Mouse (Mus musculus) gastrocnemius, postnatal 25 days (tissue): Measurements from ENCODE around the gene Fgfr2. TPM values are rescaled to one million over a fixed set of nuclear protein-coding genes. Genes with fewer than 3 reads are reported as not detected.
"Not testable (repeated sequence)": the region's sequence is repeated elsewhere in the genome, so short reads cannot be mapped to it uniquely, and the experiment has no call there.

ENCODE experiments used
- DNase-seq: peaks from one replicate; pipeline ENCODE4 v3.0.0; 2022
- total RNA-seq, 2 experiments: library from RNA; stranded (reverse); gene quantifications; 1 replicate in 1 of 2; 2 replicates in 1 of 2; pipeline ENCODE4 v1.2.3; 2021

Gene Fgfr2
- total RNA-seq, 2 experiments from 2014 or later = 0.33 to 0.96 TPM

GRCm38 (mm10) chr7:130695669-130696338 is 2427.3 kb downstream of the Fgfr2 start:
- no peak for DNase-seq

GRCm38 (mm10) chr7:130693800-130694193 is 2429.4 kb downstream of the Fgfr2 start:
- no peak for DNase-seq

GRCm38 (mm10) chr7:130692943-130693799 is 2430.0 kb downstream of the Fgfr2 start:
- no peak for DNase-seq

DNA sequence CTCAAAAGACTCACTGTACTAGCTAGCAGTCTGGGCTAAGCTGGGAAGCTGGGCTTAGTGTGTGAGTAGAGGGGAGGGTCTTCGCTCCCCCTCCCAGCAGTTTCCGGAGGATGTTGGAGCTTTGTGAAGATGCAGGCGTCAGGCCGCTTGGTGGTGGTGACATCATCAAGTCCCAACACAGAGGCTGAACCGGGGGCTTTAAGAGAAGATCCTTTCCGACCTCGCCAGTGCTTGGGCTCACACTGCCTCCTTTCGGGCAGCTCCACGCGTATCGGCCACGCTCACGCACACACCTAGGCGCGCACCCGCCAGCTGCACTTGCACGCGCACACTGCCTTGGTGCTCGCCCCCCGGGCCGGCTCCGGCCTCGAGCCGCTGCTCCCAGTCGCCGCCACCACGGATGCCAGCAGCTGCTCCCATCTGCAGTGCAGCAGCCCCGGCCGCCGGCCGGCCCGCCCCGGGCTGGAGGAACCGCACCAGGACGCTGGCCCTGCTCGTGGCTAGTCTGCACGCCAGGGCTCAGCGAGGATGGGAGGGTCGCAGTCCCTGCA is 2430.7 kb downstream of the Fgfr2 start:
- peak; percentile 34 for DNase-seq

DNA sequence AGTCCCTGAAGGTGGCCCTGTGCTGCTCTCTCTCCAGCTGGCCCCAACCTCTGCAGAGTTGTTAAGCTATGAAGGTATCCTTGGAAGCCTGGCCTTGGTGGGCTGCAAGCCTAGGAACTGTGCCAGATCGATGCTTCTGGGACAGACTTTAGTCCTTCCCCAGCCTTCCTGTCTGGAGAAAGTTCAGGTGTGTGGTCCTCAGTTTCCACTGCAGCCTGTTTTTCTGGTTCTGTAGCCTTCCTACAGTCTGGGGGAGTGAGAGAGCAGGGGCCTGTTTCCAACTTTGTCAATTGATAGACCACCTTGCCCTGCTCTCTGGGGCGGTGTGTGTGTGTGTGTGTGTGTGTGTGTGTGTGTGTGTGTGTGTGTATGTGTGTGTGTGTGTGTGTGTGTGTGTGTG is 2431.2 kb downstream of the Fgfr2 start:
- no peak for DNase-seq

- DNase-seq = no peak
Measured at GRCm38 (mm10) chr7:130690869-130691268, 2432.3 kb downstream of the Fgfr2 start.

- no peak for DNase-seq
Measured at GRCm38 (mm10) chr7:130688601-130689000, 2434.5 kb downstream of the Fgfr2 start.

GRCm38 (mm10) chr7:130681798-130682197 is 2441.4 kb downstream of the Fgfr2 start:
- peak; percentile 76 for DNase-seq

- DNase-seq = peak; percentile 61
Measured at GRCm38 (mm10) chr7:130678414-130678813, 2444.7 kb downstream of the Fgfr2 start.

DNA sequence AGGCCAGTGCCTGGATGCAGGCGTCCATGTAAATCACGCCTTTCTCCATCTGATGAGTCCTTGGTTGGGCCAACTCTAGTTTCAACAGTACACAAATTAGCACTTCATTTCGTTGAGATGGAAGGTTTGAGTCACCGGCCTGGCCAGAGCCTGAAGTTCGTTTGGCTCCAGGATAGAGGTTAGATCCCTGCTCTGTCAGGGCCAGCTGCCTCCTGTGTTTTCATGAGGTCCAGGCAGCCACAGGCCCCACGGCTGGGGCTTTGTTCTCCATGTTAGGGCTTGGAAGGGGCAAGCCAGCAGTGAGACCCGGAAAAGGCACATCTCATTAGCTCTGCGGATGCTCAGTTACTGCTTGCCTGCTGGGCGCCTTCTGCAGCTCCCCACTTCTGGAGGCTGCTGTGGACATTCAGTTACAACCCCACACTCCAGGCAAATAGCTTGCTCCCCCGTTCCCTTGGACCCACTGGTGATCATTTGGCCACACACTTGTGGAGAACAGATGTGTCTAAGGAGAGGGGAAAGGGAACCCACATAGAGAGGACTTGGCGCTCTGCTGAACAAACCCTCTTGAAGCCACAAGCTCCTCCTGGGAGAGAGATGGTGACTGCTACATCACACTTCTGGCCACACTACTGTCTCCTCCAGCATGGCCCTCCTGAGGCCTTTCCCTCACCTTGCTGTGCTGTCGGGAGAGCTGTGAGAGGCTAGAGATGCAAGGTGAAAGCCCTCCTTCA is 2445.4 kb downstream of the Fgfr2 start:
- DNase-seq = peak; percentile 65

DNA sequence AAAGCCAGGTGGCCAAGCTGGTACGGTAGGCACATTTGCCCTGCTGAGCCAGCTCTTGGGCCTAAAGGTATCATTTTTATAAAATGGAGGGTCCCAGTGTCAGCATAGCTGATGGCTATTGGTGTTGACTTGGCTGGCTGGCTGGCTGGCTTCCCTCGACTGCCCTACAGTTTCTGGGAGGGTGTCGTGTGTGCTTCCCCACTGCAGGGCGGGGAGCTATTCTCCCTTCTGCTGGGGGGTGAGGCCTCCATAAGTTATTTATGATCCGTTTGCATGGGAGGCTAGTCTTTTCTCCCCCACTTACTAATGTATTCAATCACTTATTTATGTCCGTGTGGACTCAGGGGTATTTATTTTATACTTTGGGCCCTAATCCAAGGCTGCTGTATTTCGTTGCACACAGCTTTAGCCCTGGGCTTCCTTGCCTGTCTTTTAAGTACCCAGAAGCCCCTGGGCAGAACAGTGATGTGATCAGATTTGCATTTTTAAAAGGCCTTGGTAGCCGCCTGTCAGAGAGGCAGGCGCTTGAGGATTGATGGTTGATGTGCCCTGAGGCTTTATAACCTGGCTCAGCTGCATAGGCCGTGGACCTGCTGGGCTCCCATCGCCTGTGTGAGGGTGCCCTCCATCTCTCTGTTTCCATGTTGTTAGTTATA is 2446.1 kb downstream of the Fgfr2 start:
- DNase-seq = no peak

GRCm38 (mm10) chr7:130674526-130674925 is 2448.6 kb downstream of the Fgfr2 start:
- DNase-seq = no peak

DNA sequence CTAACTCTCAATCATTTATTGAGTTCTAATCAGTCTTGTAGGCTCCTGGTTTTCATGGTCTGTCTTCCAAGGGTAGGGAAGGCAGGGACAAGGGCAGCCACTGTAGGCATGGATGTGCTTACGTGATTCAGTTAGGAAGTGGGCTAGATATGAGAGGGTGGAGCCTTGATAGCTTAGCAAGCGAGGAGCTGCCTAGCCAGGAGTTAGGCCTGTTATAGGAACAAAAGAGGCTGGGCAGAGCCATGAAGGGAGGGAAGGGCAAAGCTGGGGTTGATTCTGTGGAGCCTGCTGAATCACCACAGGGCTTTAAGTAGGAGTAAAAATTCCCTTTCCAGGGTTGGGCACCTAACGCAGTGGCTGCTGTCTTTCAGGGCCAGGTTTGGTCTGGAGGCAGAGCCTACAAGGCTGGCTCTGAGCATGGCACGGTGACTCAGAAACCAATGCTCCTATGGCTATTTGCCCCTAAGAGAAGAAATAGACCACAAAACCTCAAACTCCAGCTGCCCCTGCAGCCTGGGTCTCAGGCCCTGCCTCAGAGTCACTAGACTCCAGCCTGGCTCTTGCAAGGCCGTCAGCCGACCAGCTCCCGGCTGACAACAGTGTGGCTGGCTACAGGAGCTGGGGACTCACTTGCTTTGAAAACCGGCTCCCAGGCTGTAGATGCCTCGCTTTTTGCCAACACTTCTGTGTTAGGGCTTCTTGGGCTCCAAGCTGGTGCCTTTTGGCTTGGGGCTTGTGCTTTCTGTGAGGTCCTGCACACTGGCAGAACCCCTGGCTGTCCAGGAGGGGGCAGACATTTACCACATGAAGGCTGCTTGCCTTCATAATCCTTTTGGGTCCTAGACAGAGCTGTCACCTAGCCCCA is 2449.7 kb downstream of the Fgfr2 start:
- DNase-seq = no peak

- peak; percentile 85 for DNase-seq
Measured at GRCm38 (mm10) chr7:130671301-130671700, 2451.8 kb downstream of the Fgfr2 start.

DNA sequence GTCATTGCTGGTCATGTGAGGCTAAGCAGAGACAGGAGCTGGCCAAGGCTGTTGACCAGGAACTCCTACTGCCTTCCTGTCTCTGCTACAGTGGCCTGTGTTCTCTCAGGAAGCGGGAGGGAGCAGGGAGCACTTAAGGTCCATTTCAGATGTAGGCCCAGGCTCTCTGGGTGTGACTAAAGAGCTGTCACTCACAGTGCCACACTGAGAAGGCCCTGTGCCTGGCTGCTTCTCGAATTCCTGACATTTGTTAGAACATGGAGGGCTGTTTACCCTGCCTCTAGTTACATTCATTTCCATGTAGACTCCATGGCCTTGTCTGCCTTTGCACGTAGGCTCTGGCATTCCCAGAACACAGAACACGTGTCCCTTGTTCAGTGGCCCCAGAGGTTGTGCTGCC is 2452.8 kb downstream of the Fgfr2 start:
- DNase-seq = no peak

GRCm38 (mm10) chr7:130669370-130669881 is 2453.7 kb downstream of the Fgfr2 start:
- no peak for DNase-seq

DNA sequence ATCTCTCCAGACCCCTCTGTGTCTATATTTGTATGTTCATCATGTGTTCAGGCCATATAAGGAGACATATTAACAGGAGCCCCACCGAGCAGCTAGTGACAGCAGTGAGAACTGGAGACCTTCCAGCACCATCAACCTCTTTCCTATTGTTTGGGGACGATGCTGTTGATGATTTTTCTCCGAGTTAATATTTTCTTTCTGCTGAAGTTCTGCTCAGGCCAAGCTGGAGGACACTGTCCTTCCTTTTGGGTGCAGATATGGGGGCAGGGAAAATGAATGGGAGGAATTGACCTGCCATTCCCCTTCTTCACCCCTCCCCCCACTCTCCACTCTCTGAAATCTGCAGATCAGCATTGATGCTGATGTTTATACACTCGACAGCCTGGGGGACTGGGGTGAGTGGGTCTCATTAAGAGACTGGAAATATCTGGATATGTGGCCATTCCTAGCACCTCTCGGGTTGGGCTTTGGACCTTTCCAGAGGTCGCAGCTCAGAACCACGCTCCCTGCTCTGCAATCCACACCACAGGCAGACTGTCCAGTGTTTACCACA is 2454.3 kb downstream of the Fgfr2 start:
- no peak for DNase-seq

DNA sequence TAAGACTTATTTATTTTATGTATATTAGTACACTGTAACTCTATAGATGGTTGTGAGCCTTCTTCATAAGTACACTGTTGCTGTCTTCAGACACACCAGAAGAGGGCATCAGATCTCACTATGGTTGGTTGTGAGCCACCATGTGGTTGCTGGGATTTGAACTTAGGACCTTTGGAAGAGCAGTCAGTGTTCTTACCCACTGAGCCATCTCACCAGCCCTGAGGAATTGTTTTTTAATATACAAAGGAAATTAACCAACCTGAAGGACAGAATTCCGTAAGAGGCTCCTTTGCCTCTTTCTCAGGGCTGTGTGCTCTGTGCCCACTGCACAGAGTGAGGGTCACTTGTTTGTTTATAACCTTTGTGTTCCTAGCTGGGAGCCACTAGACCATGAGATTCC is 2455.1 kb downstream of the Fgfr2 start:
- not testable (repeated sequence) for DNase-seq

DNA sequence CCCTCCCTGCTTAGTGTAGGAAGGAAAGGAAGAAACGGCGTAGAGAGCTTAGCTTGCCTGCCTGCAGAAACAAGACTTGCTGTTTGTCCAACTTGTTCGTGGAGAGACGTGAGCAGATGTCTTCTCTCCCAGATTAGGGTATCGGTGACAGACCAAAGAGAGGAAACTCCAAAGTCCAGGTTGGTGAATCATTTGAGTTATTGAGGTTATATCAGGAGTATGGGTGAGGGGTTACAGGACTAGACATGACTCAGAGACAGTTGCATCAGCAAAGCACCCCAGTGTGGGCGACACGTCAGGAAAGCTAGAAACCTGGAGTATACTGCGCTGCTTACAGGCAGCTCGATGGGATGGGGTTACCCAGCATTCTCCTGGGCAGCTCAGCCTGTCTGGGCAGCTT is 2457.8 kb downstream of the Fgfr2 start:
- DNase-seq = no peak

DNA sequence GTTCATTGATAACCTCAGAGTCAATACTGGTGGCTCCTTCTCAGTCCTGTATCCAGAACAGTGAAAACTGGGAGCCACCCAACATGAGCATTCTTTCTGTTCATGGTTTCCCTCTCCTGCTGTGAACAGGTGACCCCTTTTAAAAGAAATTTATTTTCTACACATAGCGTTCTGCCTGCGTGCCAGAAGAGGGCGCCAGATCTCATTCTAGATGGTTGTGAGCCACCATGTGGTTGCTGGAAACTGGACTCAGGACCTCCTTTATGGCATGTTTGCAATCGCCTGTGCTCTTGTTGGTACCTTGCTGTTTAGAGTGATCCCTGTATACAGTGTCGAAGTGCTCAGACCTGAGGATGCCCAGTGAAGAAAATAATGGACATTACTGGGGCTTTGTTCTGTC is 2458.5 kb downstream of the Fgfr2 start:
- DNase-seq = no peak
